Mouse (Mus musculus) forebrain, postnatal 0 days (tissue): ENCODE data around the gene Elmo1. TPM values are rescaled to one million over a fixed set of nuclear protein-coding genes. Genes with fewer than 3 reads are reported as not detected.

Experiments
- ATAC-seq: fragments of 200-750 bp; cut with Nextera tagmentation; 2 replicates; pipeline ENCODE4 v1.8.0; 2017; ENCODE audit warnings: mild to moderate bottlenecking, moderate library complexity
- DNase-seq: peaks from one replicate; pipeline ENCODE4 v3.0.0-alpha.2; 2015
- H3K27ac ChIP-seq: fragments of 300-500 bp; sonication (generic); 2 replicates; pipeline ENCODE4 v1.5.1; 2014; ENCODE audit warnings: low read depth, mild to moderate bottlenecking, antibody characterized with exemption, low read length, moderate library complexity, mixed read lengths
- H3K27me3 ChIP-seq: fragments of 300-500 bp; sonication (generic); 2 replicates; pipeline ENCODE4 v1.6.1; 2014; ENCODE audit warnings: mild to moderate bottlenecking, low read length, mixed read lengths; ENCODE audit not compliant: insufficient read depth
- H3K36me3 ChIP-seq: fragments of 300-500 bp; sonication (generic); 2 replicates; pipeline ENCODE4 v1.6.1; 2014; ENCODE audit warnings: mild to moderate bottlenecking, moderate library complexity; ENCODE audit not compliant: insufficient read depth
- H3K4me1 ChIP-seq: fragments of 300-500 bp; sonication (generic); 2 replicates; pipeline ENCODE4 v1.6.1; 2014; ENCODE audit warnings: antibody characterized with exemption; ENCODE audit not compliant: insufficient read depth
- H3K4me2 ChIP-seq: fragments of 300-500 bp; sonication (generic); 2 replicates; pipeline ENCODE4 v1.6.1; 2014; ENCODE audit warnings: low read depth, mild to moderate bottlenecking, moderate library complexity
- H3K4me3 ChIP-seq: fragments of 300-500 bp; sonication (generic); 2 replicates; pipeline ENCODE4 v1.5.1; 2014; ENCODE audit warnings: low read depth, low read length, mixed read lengths
- H3K9ac ChIP-seq: fragments of 300-500 bp; sonication (generic); 2 replicates; pipeline ENCODE4 v1.6.1; 2014; ENCODE audit warnings: mild to moderate bottlenecking
- H3K9me3 ChIP-seq: fragments of 300-500 bp; sonication (generic); 2 replicates; pipeline ENCODE4 v1.6.1; 2016; ENCODE audit warnings: low read length
- CTCF ChIP-seq: sonication (generic); IDR thresholded peaks from 2 replicates; pipeline ENCODE4 v1.5.1; 2016; ENCODE audit warnings: antibody characterized with exemption, control low read depth, low read depth
- WGBS: fragments of 180-500 bp; shearing (Covaris S2); extraction: QIAGEN DNeasy Blood & Tissue Kit; methylation state at CpG from one replicate; pipeline ENCODE4 v1.1.7; 2014; 5-methylcytosine and 5-hydroxymethylcytosine counted together
- polyA plus RNA-seq: library from polyadenylated mRNA; unstranded; fragments of >200 nt; fragmentation: Nextera tagmentation; extraction: Ambion mirVana; gene quantifications from 2 replicates; pipeline ENCODE4 v1.2.1, GENCODE M21; 2015
- total RNA-seq: library from RNA; depleted of rRNA; stranded (reverse); fragments of >200 nt; gene quantifications from 2 replicates; pipeline ENCODE4 v1.2.3, GENCODE M21; 2014

Gene Elmo1
- total and polyA plus RNA-seq, 2 experiments from 2014 or later = 30.9 to 33.5 TPM

DNA sequence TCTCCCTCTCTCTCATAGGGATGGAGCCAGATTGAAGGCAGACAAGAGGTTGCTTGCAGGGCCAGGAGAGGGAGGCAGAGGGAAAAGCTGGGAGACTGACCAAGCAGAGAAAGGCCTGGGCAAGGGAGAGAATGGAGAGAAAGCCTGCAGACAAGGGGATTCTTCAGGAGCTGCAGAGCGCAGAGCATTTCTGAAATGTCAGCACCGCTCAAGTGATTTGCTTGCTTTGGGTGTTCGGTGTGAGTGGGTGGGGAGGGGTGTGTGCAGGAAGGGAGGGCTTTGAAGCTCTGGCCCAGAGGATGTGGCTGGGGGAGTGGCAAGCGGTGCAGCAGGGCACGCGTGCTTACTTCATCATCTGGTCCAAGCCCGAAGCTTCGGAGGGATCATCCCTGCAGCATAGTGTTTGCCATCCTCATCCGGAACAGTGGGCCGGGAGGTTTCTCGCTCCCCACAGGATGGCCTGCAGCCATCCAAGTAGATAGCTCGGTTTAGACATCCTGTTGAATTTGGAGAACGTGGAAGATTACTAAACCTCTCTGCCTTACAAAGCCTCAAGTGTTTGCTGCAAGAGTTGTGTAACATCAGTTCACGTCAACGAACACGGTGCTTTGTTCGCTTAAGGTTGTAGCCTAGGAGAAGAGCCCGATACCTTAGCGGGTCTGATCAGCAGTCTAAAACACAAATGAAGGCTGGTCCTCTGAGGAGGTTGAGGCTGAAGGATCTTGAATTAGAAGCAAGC, 3.1 kb downstream of the Elmo1 start:
- Histone ChIP-seq H3K4me1 (no peaks in the 10 kb centered on the region), H3K4me2 (no peak overlapping the region), H3K9ac (no peak overlapping the region), H3K9me3 (no peaks in the 10 kb centered on the region), H3K4me3 (no peak overlapping the region), H3K36me3 (no peaks in the 10 kb centered on the region), H3K27me3 (peaks cover 13% of the 10 kb centered on the region), H3K27ac (no peak overlapping the region)
- TF ChIP-seq CTCF = peak; percentile 17; the same call in 1 of the 2 replicates
- no peak for DNase-seq
- 75% methylated on average over 19 of the region's 19 CpGs for WGBS
- no peak for ATAC-seq

DNA sequence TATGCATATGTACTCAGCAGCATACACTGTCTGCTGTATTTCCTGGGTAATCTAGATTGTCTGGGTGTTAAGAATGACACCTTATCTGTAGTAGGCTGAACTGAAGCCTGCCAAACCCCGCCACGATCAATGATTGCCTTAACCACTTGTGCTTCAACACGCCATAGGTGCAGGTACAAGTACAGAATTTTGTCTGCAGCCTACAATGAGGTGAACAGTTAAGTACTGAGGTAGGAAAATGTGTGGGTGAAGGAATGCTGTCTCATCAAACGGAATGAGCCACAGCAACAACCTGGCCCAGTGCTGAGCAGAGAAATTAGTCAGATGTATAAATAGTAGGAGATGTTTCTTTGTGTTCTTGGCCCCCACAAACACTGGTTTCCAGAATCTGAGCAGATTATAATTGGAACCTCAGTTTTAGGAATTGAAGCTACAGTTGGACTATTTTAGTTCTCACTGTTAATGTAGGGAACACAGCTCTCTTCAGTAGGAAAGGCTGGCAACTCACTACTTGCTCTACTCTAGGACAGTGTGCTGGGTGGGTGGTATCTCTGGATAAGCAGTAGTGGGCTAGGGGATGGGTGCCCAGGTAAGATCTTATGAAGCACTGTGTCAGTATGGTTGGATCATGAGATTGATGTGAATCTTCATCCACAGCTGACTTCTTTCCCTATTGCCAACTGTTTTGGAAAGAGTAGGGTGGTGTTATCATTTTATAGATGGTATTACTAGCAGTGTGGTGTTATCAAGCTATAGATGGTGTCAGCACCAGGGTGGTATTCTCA, 4.7 kb downstream of the Elmo1 start:
- Histone ChIP-seq H3K9ac (no peak overlapping the region), H3K9me3 (no peaks in the 10 kb centered on the region), H3K4me1 (no peaks in the 10 kb centered on the region), H3K36me3 (no peaks in the 10 kb centered on the region), H3K27me3 (peaks cover 13% of the 10 kb centered on the region), H3K4me2 (no peak overlapping the region), H3K4me3 (no peak overlapping the region), H3K27ac (no peak overlapping the region)
- ATAC-seq (no peak), DNase-seq (no peak)
- WGBS = 91% methylated on average over 4 of the region's 4 CpGs
- no peak for TF ChIP-seq CTCF

DNA sequence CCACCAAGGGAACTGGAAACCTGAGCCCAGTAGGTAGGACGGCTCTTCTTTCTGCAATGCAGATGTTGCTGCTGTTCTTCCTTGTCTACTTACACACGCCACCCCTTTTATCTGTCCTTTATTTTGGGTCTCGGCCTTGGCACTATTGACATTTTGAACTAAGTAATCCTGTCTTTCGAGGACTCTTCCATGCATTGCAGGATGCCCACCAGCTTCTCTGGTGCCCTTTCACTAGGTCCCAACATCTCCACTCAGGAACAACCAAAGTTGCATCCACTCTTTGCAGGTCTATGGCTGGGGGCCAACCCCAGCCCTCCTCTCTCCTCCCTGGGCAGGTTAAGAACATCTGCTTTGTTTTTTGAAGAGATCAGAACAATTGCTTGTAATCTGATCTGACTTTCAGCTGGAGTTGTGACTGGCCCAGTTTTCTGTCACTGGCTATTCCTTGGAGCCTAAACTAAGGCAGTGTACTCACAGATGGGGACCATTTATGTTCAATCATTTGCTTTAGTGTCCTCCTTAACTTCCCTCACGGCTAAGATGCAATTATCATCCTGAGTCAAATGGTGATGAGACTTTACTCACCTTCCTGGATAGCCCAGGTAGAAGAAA, 6.7 kb downstream of the Elmo1 start:
- no peak for ATAC-seq

DNA sequence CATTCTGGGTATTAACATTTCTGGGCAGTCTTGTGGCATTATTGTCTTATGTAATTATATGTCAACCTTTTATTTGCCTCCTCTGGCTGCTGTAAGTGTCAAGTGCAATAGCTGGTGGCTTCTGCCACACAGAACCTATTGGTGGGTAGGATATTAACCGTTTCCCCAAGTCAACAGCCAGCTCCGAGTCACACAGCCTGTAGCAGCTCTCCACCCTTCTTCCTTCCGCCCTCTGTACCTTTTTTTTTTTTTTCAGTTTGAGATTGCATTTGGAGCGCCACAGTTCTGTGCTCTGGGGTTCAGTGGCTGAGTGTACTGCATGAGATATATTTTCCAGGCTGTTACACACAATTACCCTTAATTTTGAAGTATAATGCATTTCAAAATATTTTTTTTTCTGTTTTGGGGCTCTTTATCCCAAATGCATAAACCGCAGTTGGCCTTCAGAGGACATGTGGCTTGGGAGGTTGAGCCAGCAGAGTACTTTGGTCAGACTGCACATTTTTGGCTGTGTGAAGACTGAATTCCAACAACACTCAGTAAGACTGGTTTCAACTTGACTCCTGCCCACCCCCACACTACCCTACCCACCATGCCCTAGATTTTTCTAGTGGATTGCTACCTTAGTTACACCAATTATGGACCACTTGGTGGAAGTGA, 7.7 kb downstream of the Elmo1 start:
- DNase-seq (no peak), ATAC-seq (no peak)
- Histone ChIP-seq H3K36me3 (no peaks in the 10 kb centered on the region), H3K9me3 (no peaks in the 10 kb centered on the region), H3K9ac (no peak overlapping the region), H3K4me2 (no peak overlapping the region), H3K4me1 (no peaks in the 10 kb centered on the region), H3K27me3 (peaks cover 6% of the 10 kb centered on the region), H3K4me3 (no peak overlapping the region), H3K27ac (no peak overlapping the region)
- WGBS = 66% methylated on average over 5 of the region's 5 CpGs
- TF ChIP-seq CTCF = no peak

More for the DNA sequence above, 6.7 kb downstream of the Elmo1 start:
- H3K36me3 ChIP-seq = no peaks in the 10 kb centered on the region
- TF ChIP-seq CTCF = no peak
- H3K4me2 ChIP-seq = no peak overlapping the region
- H3K27ac ChIP-seq = no peak overlapping the region
- DNase-seq = no peak
- H3K9ac ChIP-seq = no peak overlapping the region
- H3K4me3 ChIP-seq = no peak overlapping the region
- 65% methylated on average over 5 of the region's 5 CpGs for WGBS
- H3K27me3 ChIP-seq = peaks cover 11% of the 10 kb centered on the region
- H3K9me3 ChIP-seq = no peaks in the 10 kb centered on the region
- no peaks in the 10 kb centered on the region for H3K4me1 ChIP-seq

DNA sequence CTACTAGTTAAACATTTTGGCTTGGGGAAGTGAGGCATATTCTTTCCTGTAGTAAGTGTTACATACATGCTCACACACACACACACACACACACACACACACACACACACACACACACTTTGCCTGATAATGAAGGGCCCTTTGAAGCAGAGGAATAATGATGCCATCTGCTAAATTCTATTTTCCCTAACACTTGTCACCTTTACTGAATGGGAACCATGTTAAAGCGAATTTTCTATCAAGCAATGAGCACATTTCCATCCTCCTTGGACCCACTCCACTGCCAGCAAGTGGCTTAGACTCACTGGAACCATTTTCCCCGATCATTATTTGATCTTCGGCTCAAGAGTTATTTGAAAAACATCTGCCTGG, 8.2 kb downstream of the Elmo1 start:
- TF ChIP-seq CTCF = no peak
- no peak overlapping the region for H3K4me3 ChIP-seq
- peaks cover 6% of the 10 kb centered on the region; the same call in 1 of the 2 replicates for H3K27me3 ChIP-seq
- WGBS = 39% methylated on average over 3 of the region's 3 CpGs
- no peaks in the 10 kb centered on the region for H3K4me1 ChIP-seq
- H3K27ac ChIP-seq = no peak overlapping the region
- H3K9ac ChIP-seq = no peak overlapping the region
- no peaks in the 10 kb centered on the region for H3K9me3 ChIP-seq
- ATAC-seq = no peak
- no peak overlapping the region for H3K4me2 ChIP-seq
- no peaks in the 10 kb centered on the region for H3K36me3 ChIP-seq
- no peak for DNase-seq

DNA sequence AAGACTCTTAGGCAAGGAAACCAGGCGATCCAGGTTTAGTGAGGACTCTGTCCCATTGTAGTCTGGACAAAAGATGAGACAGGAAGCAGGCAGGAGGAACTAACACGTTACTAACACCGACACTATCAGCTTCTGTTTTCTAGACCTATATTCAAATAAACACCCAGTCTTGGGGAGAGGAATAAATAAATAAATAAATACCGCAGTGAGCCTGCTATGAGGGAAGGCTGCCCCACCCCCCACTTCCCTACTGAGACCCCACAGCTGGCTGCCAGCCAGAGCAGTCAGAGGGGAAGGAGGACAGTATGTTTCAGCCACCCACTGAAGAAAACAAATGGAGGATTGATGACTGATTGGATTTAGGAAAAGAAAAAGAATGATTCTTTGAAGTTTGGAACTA, 9.2 kb downstream of the Elmo1 start:
- ATAC-seq (no peak), DNase-seq (no peak)
- TF ChIP-seq CTCF = no peak
- Histone ChIP-seq H3K4me1 (no peaks in the 10 kb centered on the region), H3K4me2 (no peak overlapping the region), H3K27ac (no peak overlapping the region), H3K9ac (no peak overlapping the region), H3K36me3 (no peaks in the 10 kb centered on the region), H3K27me3 (peaks cover 6% of the 10 kb centered on the region; the same call in 1 of the 2 replicates), H3K9me3 (no peaks in the 10 kb centered on the region), H3K4me3 (no peak overlapping the region)
- WGBS = 17% methylated on average over 4 of the region's 4 CpGs
